7 mouse cellular contexts compared by ENCODE assay signal in the genomic region with DNA sequence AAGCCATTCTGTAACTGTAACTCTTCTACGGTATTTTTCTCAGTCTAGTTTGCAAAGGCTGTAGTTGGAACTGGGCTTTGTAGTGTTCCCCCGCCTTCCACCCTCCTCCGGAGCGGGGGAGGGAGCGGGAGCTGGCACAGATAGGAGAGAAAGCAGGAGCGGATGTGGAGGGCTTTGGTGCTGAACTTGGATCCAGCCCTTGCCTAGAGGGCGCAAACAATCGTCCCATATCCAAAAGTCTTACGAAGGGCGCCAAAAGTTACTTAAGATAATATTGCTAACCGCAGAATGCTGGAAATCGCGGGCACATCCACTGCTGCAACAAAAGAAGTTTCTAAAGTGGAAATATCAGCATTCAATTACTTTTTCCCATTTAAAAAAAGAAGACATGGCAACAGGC. TPM values are rescaled to one million over a fixed set of nuclear protein-coding genes. Genes with fewer than 3 reads are reported as not detected.
DNase-seq lines count a peak whose midpoint lies in the region; ATAC-seq lines count a peak whose summit lies in the region.

No protein-coding gene starts in this region.

- H3K9ac ChIP-seq in hindbrain, embryonic 14.5 days, result 0 out of 2 replicates have a peak overlapping the region, but pooled peaks have one; percentile 44
- peak overlapping the region; percentile 14 for H3K9ac ChIP-seq in limb, embryonic 11.5 days (ENCODE audit: low read length)
- peak overlapping the region; percentile 22; the same call in 1 of the 2 replicates for H3K9ac ChIP-seq in midbrain, embryonic 11.5 days (ENCODE audit: low read length)
- H3K9ac ChIP-seq in stomach, embryonic 14.5 days (replicated peaks; ENCODE audit: low read depth, low read length), result peak overlapping the region; percentile 33

- H3K27ac ChIP-seq in hindbrain, embryonic 14.5 days, result peak overlapping the region; percentile 81
- H3K27ac ChIP-seq in limb, embryonic 11.5 days (replicated peaks; ENCODE audit: low read depth, low read length), result no peak overlapping the region; the same call in 1 of the 2 replicates
- no peak overlapping the region for H3K27ac ChIP-seq in midbrain, embryonic 11.5 days (ENCODE audit: low read depth, low read length)
- peak overlapping the region; percentile 98 for H3K27ac ChIP-seq in stomach, embryonic 14.5 days (ENCODE audit: low read length)

- peak; percentile 88 for DNase-seq in adipocyte (ENCODE audit: low spot score)
- DNase-seq in cerebellum, adult 8-10 months, result peak; percentile 57
- peak; percentile 81 for DNase-seq in gastrocnemius, adult 18-20 months (ENCODE audit: low spot score)
- DNase-seq in hindbrain, embryonic 14.5 days (ENCODE audit: low spot score), result no peak
- DNase-seq in limb, embryonic 11.5 days (ENCODE audit: low spot score), result peak; percentile 79
- peak; percentile 92 for DNase-seq in midbrain, embryonic 11.5 days (ENCODE audit: low spot score, missing footprints)

- H3K4me3 ChIP-seq in hindbrain, embryonic 14.5 days (replicated peaks; ENCODE audit: low read length), result peak overlapping the region; percentile 13
- peak overlapping the region; percentile 21; the same call in 1 of the 2 replicates for H3K4me3 ChIP-seq in limb, embryonic 11.5 days (ENCODE audit: low read depth, low read length)
- peak overlapping the region; percentile 5; the same call in 1 of the 2 replicates for H3K4me3 ChIP-seq in midbrain, embryonic 11.5 days (ENCODE audit: low read depth, low read length)
- H3K4me3 ChIP-seq in stomach, embryonic 14.5 days (ENCODE audit: low read depth, low read length), result peak overlapping the region; percentile 90

- H3K9me3 ChIP-seq in hindbrain, embryonic 14.5 days (ENCODE audit: control insufficient read depth, low read length), result no peaks in the 10 kb centered on the region
- H3K9me3 ChIP-seq in limb, embryonic 11.5 days (ENCODE audit: control insufficient read depth, low read length), result no peaks in the 10 kb centered on the region
- H3K9me3 ChIP-seq in midbrain, embryonic 11.5 days (ENCODE audit: control insufficient read depth, low read length), result no peaks in the 10 kb centered on the region
- H3K9me3 ChIP-seq in stomach, embryonic 14.5 days (ENCODE audit: control insufficient read depth, low read depth, low read length), result no peaks in the 10 kb centered on the region

- H3K4me2 ChIP-seq in hindbrain, embryonic 14.5 days (replicated peaks), result peak overlapping the region; percentile 92
- H3K4me2 ChIP-seq in limb, embryonic 11.5 days (ENCODE audit: low read depth, severe bottlenecking), result peak overlapping the region; percentile 44
- peak overlapping the region; percentile 40 for H3K4me2 ChIP-seq in midbrain, embryonic 11.5 days
- peak overlapping the region; percentile 77 for H3K4me2 ChIP-seq in stomach, embryonic 14.5 days (replicated peaks; ENCODE audit: low read depth, low read length)

- 0 out of 2 replicates have a peak, but pooled peaks cover 3% of the 10 kb centered on the region for H3K4me1 ChIP-seq in hindbrain, embryonic 14.5 days (replicated peaks; ENCODE audit: control insufficient read depth, insufficient read depth, low read length)
- peaks cover 17% of the 10 kb centered on the region; the same call in 1 of the 2 replicates for H3K4me1 ChIP-seq in limb, embryonic 11.5 days (ENCODE audit: control insufficient read depth, insufficient read depth, low read length)
- H3K4me1 ChIP-seq in midbrain, embryonic 11.5 days (ENCODE audit: control insufficient read depth, insufficient read depth, low read length), result peaks cover 12% of the 10 kb centered on the region
- peaks cover 12% of the 10 kb centered on the region; the same call in 1 of the 2 replicates for H3K4me1 ChIP-seq in stomach, embryonic 14.5 days (ENCODE audit: control insufficient read depth, insufficient read depth, low read length)

- ATAC-seq in hindbrain, embryonic 14.5 days (ENCODE audit: low FRiP score), result no peak
- no peak for ATAC-seq in limb, embryonic 11.5 days (ENCODE audit: insufficient number of reproducible peaks, low FRiP score, low TSS enrichment, low read depth)
- no peak for ATAC-seq in midbrain, embryonic 11.5 days (ENCODE audit: low FRiP score)
- ATAC-seq in stomach, embryonic 14.5 days (ENCODE audit: insufficient number of reproducible peaks, insufficient read depth, low FRiP score, low read depth), result no peak; the same call in 1 of the 2 replicates

- WGBS in hindbrain, embryonic 14.5 days, result 1% methylated on average over 13 of the region's 13 CpGs
- WGBS in limb, embryonic 11.5 days, result under 1% methylated on average over 13 of the region's 13 CpGs
- under 1% methylated on average over 13 of the region's 13 CpGs for WGBS in midbrain, embryonic 11.5 days
- WGBS in stomach, embryonic 14.5 days, result under 1% methylated on average over 13 of the region's 13 CpGs

- peaks cover 25% of the 10 kb centered on the region; the same call in 1 of the 2 replicates for H3K27me3 ChIP-seq in hindbrain, embryonic 14.5 days (ENCODE audit: control insufficient read depth, insufficient read depth, low read length)
- no peaks in the 10 kb centered on the region for H3K27me3 ChIP-seq in limb, embryonic 11.5 days (ENCODE audit: control insufficient read depth, insufficient read depth, low read length)
- H3K27me3 ChIP-seq in midbrain, embryonic 11.5 days (ENCODE audit: control insufficient read depth, insufficient read depth, low read length), result peaks cover 49% of the 10 kb centered on the region
- no peaks in the 10 kb centered on the region for H3K27me3 ChIP-seq in stomach, embryonic 14.5 days (ENCODE audit: control insufficient read depth, insufficient read depth, low read length)

- no peaks in the 10 kb centered on the region for H3K36me3 ChIP-seq in hindbrain, embryonic 14.5 days (replicated peaks; ENCODE audit: control insufficient read depth, insufficient read depth)
- H3K36me3 ChIP-seq in limb, embryonic 11.5 days (ENCODE audit: control insufficient read depth, insufficient read depth, low read length), result no peaks in the 10 kb centered on the region
- no peaks in the 10 kb centered on the region for H3K36me3 ChIP-seq in midbrain, embryonic 11.5 days (ENCODE audit: control insufficient read depth, insufficient read depth, low read length)
- H3K36me3 ChIP-seq in stomach, embryonic 14.5 days (ENCODE audit: control insufficient read depth, insufficient read depth, low read length), result no peaks in the 10 kb centered on the region

RNA-seq across cellular contexts. Expression of a gene that starts 2.5 kb away (rescaled TPM):
- total RNA-seq in gastrocnemius, adult 18-20 months (2021), result 10 to 100 TPM; 56.3 to 56.9 TPM
- polyA plus RNA-seq in hindbrain, embryonic 14.5 days (2014; fragmentation: Nextera tagmentation; extraction: Ambion mirVana), result 47.8 and 49.2 TPM in 2 replicates
- 27.6 and 32.1 TPM in 2 replicates for polyA plus RNA-seq in limb, embryonic 11.5 days (2014; fragmentation: Nextera tagmentation; extraction: Ambion mirVana)
- polyA plus RNA-seq in midbrain, embryonic 11.5 days (2014; fragmentation: Nextera tagmentation; extraction: Ambion mirVana), result 14.1 and 15.8 TPM in 2 replicates
- 73.9 and 78.4 TPM in 2 replicates for polyA plus RNA-seq in stomach, embryonic 14.5 days (2014; fragmentation: Nextera tagmentation; extraction: Ambion mirVana)

RNA-seq across cellular contexts. Expression of a gene that starts 2.8 kb away (rescaled TPM):
- total RNA-seq in gastrocnemius, adult 18-20 months (2021), result under 1 TPM in 1 of 2 experiments, not detected in 1; 0.21 TPM
- polyA plus RNA-seq in hindbrain, embryonic 14.5 days (2014; fragmentation: Nextera tagmentation; extraction: Ambion mirVana), result 26.3 and 28.0 TPM in 2 replicates
- polyA plus RNA-seq in limb, embryonic 11.5 days (2014; fragmentation: Nextera tagmentation; extraction: Ambion mirVana), result 8.0 and 10.1 TPM in 2 replicates
- polyA plus RNA-seq in midbrain, embryonic 11.5 days (2014; fragmentation: Nextera tagmentation; extraction: Ambion mirVana), result 6.5 and 7.7 TPM in 2 replicates
- polyA plus RNA-seq in stomach, embryonic 14.5 days (2014; fragmentation: Nextera tagmentation; extraction: Ambion mirVana), result 5.7 and 6.3 TPM in 2 replicates

Comparison
In these comparisons a context has a peak if more than half of its experiments do, and no peak if none do; other contexts are left out.
1. H3K27ac ChIP-seq: peak in hindbrain, embryonic 14.5 days (single experiment) and stomach, embryonic 14.5 days (single experiment); none in limb, embryonic 11.5 days (single experiment) and midbrain, embryonic 11.5 days (single experiment).
2. H3K4me2 ChIP-seq: peak in every context shown above with its lines; median percentile 92 in hindbrain, embryonic 14.5 days; 77 in stomach, embryonic 14.5 days; 44 in limb, embryonic 11.5 days; 40 in midbrain, embryonic 11.5 days.
3. H3K4me3 ChIP-seq: peak in every context shown above with its lines; median percentile 90 in stomach, embryonic 14.5 days; 21 in limb, embryonic 11.5 days; 13 in hindbrain, embryonic 14.5 days; 5 in midbrain, embryonic 11.5 days.
4. Peak in every context shown above with its lines, with median percentiles within 50 percentile points of each other: H3K9ac ChIP-seq.